Mouse (Mus musculus) hindbrain, embryonic 10.5 days (tissue): ENCODE results near the gene Mark1. TPM values are rescaled to one million over a fixed set of nuclear protein-coding genes. Genes with fewer than 3 reads are reported as not detected.
A peak's percentile ranks its signal among the peaks of the same experiment; 100 is the strongest.

ENCODE experiments used
- DNase-seq: peaks from one replicate; pipeline ENCODE4 v3.0.0-alpha.2; 2017; ENCODE audit warnings: low spot score
- H3K27ac ChIP-seq: fragments of 300-500 bp; sonication (generic); 2 replicates; pipeline ENCODE4 v1.5.1; 2016; ENCODE audit warnings: mild to moderate bottlenecking, moderate library complexity
- H3K27me3 ChIP-seq: fragments of 300-500 bp; sonication (generic); 2 replicates; pipeline ENCODE4 v1.6.1; 2016; ENCODE audit warnings: mild to moderate bottlenecking; ENCODE audit not compliant: poor library complexity, insufficient read depth, severe bottlenecking
- H3K36me3 ChIP-seq: fragments of 300-500 bp; sonication (generic); 2 replicates; pipeline ENCODE4 v1.6.1; 2016; ENCODE audit warnings: mild to moderate bottlenecking, moderate library complexity
- H3K4me1 ChIP-seq: fragments of 300-500 bp; sonication (generic); replicated peaks from 2 replicates; pipeline ENCODE4 v1.6.1; 2016; ENCODE audit warnings: mild to moderate bottlenecking
- H3K4me3 ChIP-seq: fragments of 300-500 bp; sonication (generic); 2 replicates; pipeline ENCODE4 v1.5.1; 2016; ENCODE audit warnings: mild to moderate bottlenecking, moderate library complexity
- H3K9me3 ChIP-seq: fragments of 300-500 bp; sonication (generic); 2 replicates; pipeline ENCODE4 v1.6.1; 2016; ENCODE audit warnings: mild to moderate bottlenecking, moderate library complexity
- WGBS: fragments of 180-500 bp; shearing (Covaris S2); methylation state at CpG from one replicate; pipeline ENCODE4 v1.1.7; 2016; 5-methylcytosine and 5-hydroxymethylcytosine counted together
- polyA plus RNA-seq: library from polyadenylated mRNA; unstranded; fragments of >200 nt; fragmentation: Nextera tagmentation; extraction: Ambion mirVana; gene quantifications from 2 replicates; pipeline ENCODE4 v1.2.1, GENCODE M21; 2016

Gene Mark1
- 2.8 and 3.8 TPM in 2 replicates for polyA plus RNA-seq

GRCm38 (mm10) chr1:184999071-184999750 lies at the start of gene Mark1:
Gene Mark1 (minus strand): TSS chr1:184999570.
- no peaks in the 10 kb centered on the region for H3K36me3 ChIP-seq
- peaks cover 34% of the 10 kb centered on the region for H3K4me1 ChIP-seq
- 5% methylated on average over 87 of the region's 88 CpGs for WGBS
- H3K27ac ChIP-seq: peak within 1 kb of the TSS; percentile 94
- no peaks in the 10 kb centered on the region for H3K9me3 ChIP-seq
- peak; percentile 58 for DNase-seq
- H3K27me3 ChIP-seq: peaks cover 14% of the 10 kb centered on the region
- peak within 1 kb of the TSS; percentile 89 for H3K4me3 ChIP-seq

- no peaks in the 10 kb centered on the region for H3K9me3 ChIP-seq
- H3K27me3 ChIP-seq: no peaks in the 10 kb centered on the region
- H3K4me3 ChIP-seq: no peak overlapping the region
- H3K36me3 ChIP-seq: no peaks in the 10 kb centered on the region
- DNase-seq: no peak
- H3K4me1 ChIP-seq: peaks cover 9% of the 10 kb centered on the region; the same call in 1 of the 2 replicates
- H3K27ac ChIP-seq: no peak overlapping the region
- WGBS: 74% methylated on average over 12 of the region's 12 CpGs
Measured at GRCm38 (mm10) chr1:185047516-185048247, 48.3 kb upstream of the Mark1 start.

- Histone ChIP-seq H3K9me3 (no peaks in the 10 kb centered on the region), H3K27ac (no peak overlapping the region), H3K4me1 (peaks cover 9% of the 10 kb centered on the region; the same call in 1 of the 2 replicates), H3K27me3 (no peaks in the 10 kb centered on the region), H3K4me3 (no peak overlapping the region), H3K36me3 (no peaks in the 10 kb centered on the region)
- no peak for DNase-seq
- WGBS: 88% methylated on average over 8 of the region's 8 CpGs
Measured at GRCm38 (mm10) chr1:185046513-185046912, 47.1 kb upstream of the Mark1 start.

- Histone ChIP-seq H3K4me3 (no peak overlapping the region), H3K36me3 (no peaks in the 10 kb centered on the region), H3K9me3 (no peaks in the 10 kb centered on the region), H3K4me1 (no peaks in the 10 kb centered on the region), H3K27me3 (no peaks in the 10 kb centered on the region), H3K27ac (no peak overlapping the region)
- 71% methylated on average over 7 of the region's 7 CpGs for WGBS
- DNase-seq: no peak
Measured at GRCm38 (mm10) chr1:185038183-185038686, 38.9 kb upstream of the Mark1 start.

GRCm38 (mm10) chr1:185030565-185030964 lies 31.2 kb upstream of the Mark1 start:
- Histone ChIP-seq H3K4me3 (no peak overlapping the region), H3K27ac (no peak overlapping the region; the same call in 1 of the 2 replicates), H3K36me3 (no peaks in the 10 kb centered on the region), H3K9me3 (no peaks in the 10 kb centered on the region), H3K27me3 (0 out of 2 replicates have a peak, but pooled peaks cover 2% of the 10 kb centered on the region), H3K4me1 (peaks cover 12% of the 10 kb centered on the region)
- DNase-seq: no peak
- 87% methylated on average over 10 of the region's 10 CpGs for WGBS

GRCm38 (mm10) chr1:185020429-185021168 lies 21.2 kb upstream of the Mark1 start:
- 77% methylated on average over 13 of the region's 13 CpGs for WGBS
- no peaks in the 10 kb centered on the region for H3K27me3 ChIP-seq
- H3K4me3 ChIP-seq: no peak overlapping the region
- H3K27ac ChIP-seq: 0 out of 2 replicates have a peak overlapping the region, but pooled peaks have one; percentile 2
- H3K9me3 ChIP-seq: no peaks in the 10 kb centered on the region
- peaks cover 13% of the 10 kb centered on the region; the same call in 1 of the 2 replicates for H3K4me1 ChIP-seq
- no peaks in the 10 kb centered on the region for H3K36me3 ChIP-seq
- DNase-seq: no peak

- Histone ChIP-seq H3K36me3 (no peaks in the 10 kb centered on the region), H3K9me3 (no peaks in the 10 kb centered on the region), H3K4me3 (no peak overlapping the region), H3K27ac (no peak overlapping the region), H3K4me1 (no peaks in the 10 kb centered on the region), H3K27me3 (no peaks in the 10 kb centered on the region)
- DNase-seq: no peak
- 85% methylated on average over 3 of the region's 3 CpGs for WGBS
Measured at GRCm38 (mm10) chr1:185012566-185012965, 13.2 kb upstream of the Mark1 start.

- WGBS: 85% methylated on average over 5 of the region's 5 CpGs
- H3K4me1 ChIP-seq: no peaks in the 10 kb centered on the region
- no peak for DNase-seq
- no peak overlapping the region for H3K27ac ChIP-seq
- H3K4me3 ChIP-seq: no peak overlapping the region
- H3K36me3 ChIP-seq: no peaks in the 10 kb centered on the region
- no peaks in the 10 kb centered on the region for H3K27me3 ChIP-seq
- H3K9me3 ChIP-seq: no peaks in the 10 kb centered on the region
Measured at GRCm38 (mm10) chr1:185007066-185007465, 7.7 kb upstream of the Mark1 start.

- Histone ChIP-seq H3K27ac (peak overlapping the region; percentile 94), H3K4me3 (peak overlapping the region; percentile 89), H3K4me1 (peaks cover 31% of the 10 kb centered on the region), H3K27me3 (peaks cover 14% of the 10 kb centered on the region), H3K9me3 (no peaks in the 10 kb centered on the region), H3K36me3 (no peaks in the 10 kb centered on the region)
- 9% methylated on average over 65 of the region's 65 CpGs for WGBS
- peak; percentile 53 for DNase-seq
Measured at GRCm38 (mm10) chr1:184999780-185000599, 620 bp upstream of the Mark1 start.

- Histone ChIP-seq H3K27me3 (peaks cover 14% of the 10 kb centered on the region), H3K4me3 (peak overlapping the region; percentile 89), H3K9me3 (no peaks in the 10 kb centered on the region), H3K36me3 (no peaks in the 10 kb centered on the region), H3K27ac (peak overlapping the region; percentile 94), H3K4me1 (peaks cover 36% of the 10 kb centered on the region)
- 13% methylated on average over 2 of the region's 2 CpGs for WGBS
- DNase-seq: no peak
Measured at GRCm38 (mm10) chr1:184998631-184999030, 739 bp downstream of the Mark1 start.

- H3K36me3 ChIP-seq: no peaks in the 10 kb centered on the region
- H3K27me3 ChIP-seq: peaks cover 14% of the 10 kb centered on the region
- WGBS: 30% methylated on average over 9 of the region's 9 CpGs
- H3K9me3 ChIP-seq: no peaks in the 10 kb centered on the region
- H3K27ac ChIP-seq: peak overlapping the region; percentile 53
- peaks cover 36% of the 10 kb centered on the region for H3K4me1 ChIP-seq
- peak overlapping the region; percentile 89 for H3K4me3 ChIP-seq
- DNase-seq: peak; percentile 14
Measured at GRCm38 (mm10) chr1:184998161-184998560, 1.2 kb downstream of the Mark1 start.

GRCm38 (mm10) chr1:184997466-184997865 lies 1.9 kb downstream of the Mark1 start:
- H3K27me3 ChIP-seq: peaks cover 14% of the 10 kb centered on the region
- peak overlapping the region; percentile 89 for H3K4me3 ChIP-seq
- H3K36me3 ChIP-seq: no peaks in the 10 kb centered on the region
- peak overlapping the region; percentile 37; the same call in 1 of the 2 replicates for H3K27ac ChIP-seq
- no peaks in the 10 kb centered on the region for H3K9me3 ChIP-seq
- H3K4me1 ChIP-seq: peaks cover 36% of the 10 kb centered on the region
- peak; percentile 13 for DNase-seq
- WGBS: 32% methylated on average over 11 of the region's 11 CpGs
